Mouse (Mus musculus): Measurements from ENCODE around the gene Ccdc159.

DNA sequence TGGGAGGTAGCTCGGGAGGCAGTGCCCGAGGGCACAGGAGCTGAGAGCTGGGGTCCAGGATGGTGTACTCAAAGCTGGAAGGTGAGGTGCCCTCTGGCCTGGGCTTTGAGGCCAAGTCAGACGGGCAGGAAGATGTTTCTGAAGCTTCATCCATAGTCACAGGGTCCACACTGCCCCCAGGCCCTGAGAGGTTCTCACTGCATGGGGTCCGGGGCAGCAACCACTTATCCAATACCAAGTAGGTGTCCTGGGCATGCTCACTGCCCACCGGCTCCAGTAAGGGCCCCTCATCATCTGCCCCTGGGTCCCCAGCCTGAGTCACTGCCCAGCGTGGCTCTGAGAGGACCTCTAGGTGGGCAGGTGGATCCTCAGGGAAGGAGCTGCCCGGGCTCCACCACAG lies 32.0 kb downstream of the Ccdc159 start:
- TF ChIP-seq ZNF384 (IDR thresholded peaks at IDR 0.05; ENCODE audit: low read depth, low read length) (no peak), HCFC1 (IDR thresholded peaks at IDR 0.05; ENCODE audit: borderline replicate concordance, insufficient read depth, low read length) (no peak), ZC3H11A (IDR thresholded peaks at IDR 0.05; ENCODE audit: borderline replicate concordance, low read depth, low read length) (no peak), CHD2 (IDR thresholded peaks at IDR 0.05; ENCODE audit: low read depth, low read length) (no peak), MAFK (IDR thresholded peaks at IDR 0.05; ENCODE audit: insufficient read depth, low read depth, low read length) (no peak)
